Mouse (Mus musculus): ENCODE results near the gene Abca9.

Abca9 gene

DNA sequence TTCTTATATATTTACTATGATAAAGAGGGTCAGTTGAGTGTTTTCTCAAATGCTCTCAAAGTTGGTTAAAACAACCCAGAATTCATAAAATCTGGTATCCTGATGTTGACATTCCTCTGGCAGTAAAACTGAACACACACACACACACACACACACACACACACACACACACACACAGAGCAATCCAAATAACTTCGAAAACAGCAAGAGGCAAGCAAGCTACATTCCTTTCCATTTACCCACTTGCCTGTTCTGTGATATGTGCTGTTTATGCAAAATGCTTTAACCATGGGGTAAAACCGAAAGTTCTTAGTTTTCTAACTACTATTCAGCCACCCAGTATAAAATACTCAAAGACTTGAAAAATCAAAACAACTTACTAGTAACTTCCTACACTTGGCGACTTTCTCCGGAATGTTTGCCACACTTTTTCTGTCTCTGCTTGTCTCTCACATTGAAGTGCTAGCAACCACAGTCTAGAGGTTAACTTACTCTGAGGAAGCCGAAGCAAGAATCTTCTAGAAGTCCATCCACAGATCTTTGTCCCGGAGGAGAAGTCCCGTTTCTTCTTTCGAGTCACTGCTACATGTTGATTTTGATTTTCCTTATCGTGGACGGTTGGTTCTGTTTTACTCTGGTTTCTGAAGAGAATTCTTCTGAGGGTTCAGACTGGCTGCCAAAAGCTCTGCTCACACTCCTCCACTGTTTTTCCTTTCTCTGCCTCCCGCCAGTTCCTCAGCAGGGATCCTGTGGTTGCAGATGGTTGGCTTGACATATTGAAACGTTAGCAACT lies at the start of gene Abca9:
Gene Abca9, minus strand, starts transcription at position 738 of the 793 bp plus-strand sequence.
- DNase-seq (ENCODE audit: low read depth, low spot score), result peak; percentile 57

DNA sequence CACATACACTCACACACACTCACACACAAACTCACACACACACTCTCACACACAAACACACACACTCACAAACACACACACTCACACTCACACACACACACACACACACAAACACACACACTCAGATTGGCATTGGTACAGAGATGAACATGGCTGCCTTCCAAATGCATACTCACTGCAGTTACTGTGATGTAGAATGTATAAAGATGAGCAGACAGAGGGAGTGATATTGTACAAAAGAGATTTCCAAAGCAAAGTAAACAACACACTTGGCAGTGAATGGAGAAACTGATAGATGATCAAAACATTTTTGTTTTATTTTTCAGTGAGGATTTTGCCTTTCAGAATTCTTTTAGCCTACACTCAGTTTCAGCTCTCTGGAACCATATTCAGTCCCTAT lies 49.1 kb upstream of the Abca9 start:
- no peak for DNase-seq (ENCODE audit: low read depth, low spot score)

DNA sequence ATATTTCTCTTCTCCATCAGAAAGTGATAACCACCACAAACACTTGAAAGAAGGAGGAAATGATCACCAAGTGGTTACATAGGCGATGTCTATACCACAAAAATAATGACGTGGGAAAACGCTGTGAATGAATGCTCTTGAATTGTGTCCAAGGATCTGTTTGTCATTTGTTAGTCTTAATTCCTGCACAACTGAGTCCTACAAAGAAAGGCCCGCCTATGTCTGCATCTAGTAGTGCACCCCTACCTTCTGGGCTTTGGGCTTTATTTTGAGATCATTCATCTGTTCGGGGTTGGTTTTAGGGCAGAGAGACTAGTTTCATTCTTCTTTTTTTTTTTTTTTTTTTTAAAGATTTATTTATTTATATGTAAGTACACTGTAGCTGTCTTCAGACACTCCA lies 35.9 kb upstream of the Abca9 start:
- DNase-seq (ENCODE audit: low read depth, low spot score), result no peak

DNA sequence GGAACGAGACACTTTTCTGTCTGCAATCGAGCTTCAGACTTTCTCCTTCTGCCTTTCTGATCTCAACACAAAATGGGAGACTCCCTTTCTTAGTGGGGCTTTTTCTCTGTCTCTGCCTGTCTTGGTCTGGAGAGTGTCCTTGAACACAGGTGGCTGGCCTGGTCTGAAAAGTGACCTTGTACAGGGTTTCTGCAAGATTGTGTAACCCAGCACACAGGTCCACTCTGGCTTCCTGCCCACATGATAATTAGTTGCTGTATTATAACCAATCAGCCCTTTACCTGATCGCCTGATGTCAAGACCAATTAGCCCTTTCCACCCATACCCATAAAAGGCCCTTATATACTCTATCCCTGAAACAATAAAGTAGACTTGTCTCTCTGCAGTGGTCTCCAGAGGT lies 30.9 kb upstream of the Abca9 start:
- no peak for DNase-seq (ENCODE audit: low read depth, low spot score)

DNA sequence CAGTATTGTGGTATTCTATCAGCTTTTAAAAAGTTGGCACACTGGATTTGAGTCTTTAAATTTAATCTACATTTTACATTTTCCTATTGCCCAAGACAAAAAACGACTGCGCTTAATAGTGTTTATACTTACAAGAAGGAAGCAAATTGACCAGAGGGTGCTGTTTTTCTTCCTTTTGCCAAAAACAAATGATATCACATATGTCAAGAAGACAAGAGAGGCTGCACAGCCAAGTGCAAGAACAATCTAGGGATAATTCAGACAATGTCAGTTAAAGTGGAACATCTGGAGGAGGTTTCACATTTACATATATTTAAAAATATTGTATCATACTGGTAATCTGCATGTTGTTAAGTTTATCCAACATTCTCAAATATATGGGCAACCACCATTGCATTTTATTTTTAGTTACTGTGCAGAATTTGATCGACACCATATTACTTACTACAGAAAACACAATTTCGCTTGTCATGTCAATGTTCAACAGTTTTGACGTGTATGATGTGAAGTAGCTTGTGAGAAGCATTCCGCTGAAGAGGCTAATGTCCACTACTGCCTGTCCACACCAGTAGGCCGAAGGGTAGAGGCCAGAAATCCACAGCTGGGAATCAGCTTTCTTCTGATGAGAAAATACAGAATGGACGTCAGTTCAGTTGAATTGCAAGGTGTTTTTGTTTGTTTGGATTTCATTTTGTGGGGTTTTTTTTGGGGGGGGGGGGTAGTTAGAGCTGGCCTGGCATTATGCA lies 28.7 kb upstream of the Abca9 start:
- no peak for DNase-seq (ENCODE audit: low read depth, low spot score)

DNA sequence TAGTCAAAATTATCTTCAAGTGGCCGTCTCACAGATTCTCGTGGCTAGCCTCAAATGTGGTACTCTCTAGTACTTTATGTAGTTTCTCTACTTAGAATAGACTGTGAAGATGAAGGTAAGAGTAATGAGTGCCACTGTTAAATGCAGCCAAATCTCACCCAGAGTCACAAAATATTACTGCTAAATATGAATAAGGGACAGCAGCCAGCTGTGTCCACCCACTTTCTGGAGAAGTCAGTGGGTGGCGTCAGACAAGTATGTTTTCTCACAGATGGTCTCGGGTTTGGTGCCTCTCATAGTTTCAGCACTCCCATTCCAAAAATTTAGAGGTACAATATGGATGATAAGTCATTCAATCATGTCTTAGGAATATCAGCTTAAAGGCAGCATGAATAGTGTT lies 27.3 kb upstream of the Abca9 start:
- no peak for DNase-seq (ENCODE audit: low read depth, low spot score)

DNA sequence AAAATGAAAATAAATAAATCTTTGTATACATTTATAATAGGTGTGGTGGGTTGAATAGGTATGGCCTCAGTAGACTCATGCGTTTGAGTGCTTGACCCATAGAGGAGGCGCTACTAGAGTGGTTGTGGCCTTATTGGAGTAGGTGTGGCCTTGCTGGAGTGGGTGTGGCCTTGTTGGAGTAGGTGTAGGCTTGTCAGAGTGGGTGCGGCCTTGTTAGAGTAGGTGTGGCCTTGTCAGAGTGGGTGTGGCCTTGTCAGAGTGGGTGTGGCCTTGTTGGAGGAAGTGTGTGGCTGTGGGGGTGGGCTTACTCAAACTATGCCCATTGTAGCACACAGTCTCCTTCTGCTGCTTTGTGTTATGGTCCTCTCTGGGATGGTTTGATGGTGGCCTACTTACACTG lies 3.2 kb upstream of the Abca9 start:
- no peak for DNase-seq (ENCODE audit: low read depth, low spot score)

DNA sequence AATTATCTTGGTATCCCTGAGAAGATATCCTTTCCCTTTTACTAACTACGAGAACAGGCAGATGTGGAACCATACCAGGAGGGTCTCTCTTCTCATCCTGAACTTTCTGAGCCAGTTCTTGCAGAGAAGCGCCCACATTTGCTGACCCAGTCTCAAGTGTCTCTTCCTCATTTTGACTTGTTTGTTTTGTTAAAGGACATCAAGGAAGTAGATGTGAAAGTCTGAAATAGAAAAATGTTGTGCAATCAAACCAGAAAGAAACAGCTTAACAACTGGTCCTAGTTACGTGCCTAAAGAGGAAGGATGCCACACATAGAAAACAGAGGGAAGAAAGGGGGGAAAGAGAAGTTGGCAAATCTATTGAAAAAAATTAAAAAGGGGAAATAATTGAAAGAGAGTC lies 2.2 kb downstream of the Abca9 start:
- no peak for DNase-seq (ENCODE audit: low read depth, low spot score)

DNA sequence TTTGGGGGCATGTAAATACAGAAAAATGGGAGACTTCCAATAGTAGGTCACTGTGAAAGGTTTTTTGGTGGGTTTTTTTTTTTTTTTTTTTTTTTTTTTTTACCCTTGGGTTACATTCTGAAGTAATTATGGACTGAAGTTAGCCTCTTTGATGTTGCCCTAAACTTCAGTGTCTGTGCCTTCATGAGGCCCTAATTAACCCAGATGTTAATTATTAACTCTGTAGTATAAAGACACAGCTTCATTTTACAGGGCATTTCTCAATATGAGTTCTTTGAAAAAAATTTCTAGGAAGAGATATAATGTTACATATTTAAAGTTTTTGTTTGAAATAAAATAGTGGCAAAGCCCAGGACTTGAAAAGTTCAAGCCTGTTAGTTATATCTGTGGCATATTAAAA lies 2.6 kb downstream of the Abca9 start:
- no peak for DNase-seq (ENCODE audit: low read depth, low spot score)

DNA sequence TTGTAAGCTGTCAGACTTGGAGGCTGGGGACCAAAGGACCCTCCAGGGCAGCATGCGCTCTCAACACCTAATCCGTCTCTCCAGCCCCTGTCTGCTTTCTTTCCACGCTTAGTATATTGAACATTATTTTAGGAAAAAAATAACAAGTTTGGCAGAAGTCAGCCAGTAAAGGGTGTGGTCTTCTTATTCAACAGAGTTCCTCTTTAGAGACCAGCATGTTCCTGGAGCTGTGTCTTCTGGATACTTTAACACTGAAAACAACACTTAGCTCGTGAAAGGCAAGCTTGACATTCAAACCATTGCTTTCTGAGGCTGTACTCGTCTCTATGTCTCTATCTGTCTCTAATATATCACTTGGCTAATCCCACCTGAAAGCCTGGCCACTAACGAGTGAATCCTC lies 10.9 kb downstream of the Abca9 start:
- no peak for DNase-seq (ENCODE audit: low read depth, low spot score)

DNA sequence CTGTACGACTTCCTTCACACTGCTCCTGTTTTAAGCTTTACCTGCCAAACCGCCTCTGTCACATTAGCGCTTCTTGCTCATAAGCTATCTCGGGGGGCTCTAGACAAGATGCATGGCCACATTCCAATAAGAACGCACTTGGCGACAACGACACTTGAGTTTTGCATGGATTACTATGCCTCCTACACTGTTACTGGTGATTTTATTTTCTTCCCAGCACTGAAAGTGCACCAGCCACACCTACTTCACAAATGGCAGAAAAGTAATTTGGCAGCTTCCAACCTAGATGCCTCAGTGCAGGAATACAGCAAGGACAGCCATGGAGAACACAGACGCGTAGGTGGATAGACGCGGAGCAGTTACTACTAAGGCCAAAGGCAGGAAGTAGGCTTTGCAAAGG lies 12.0 kb downstream of the Abca9 start:
- no peak for DNase-seq (ENCODE audit: low read depth, low spot score)

DNA sequence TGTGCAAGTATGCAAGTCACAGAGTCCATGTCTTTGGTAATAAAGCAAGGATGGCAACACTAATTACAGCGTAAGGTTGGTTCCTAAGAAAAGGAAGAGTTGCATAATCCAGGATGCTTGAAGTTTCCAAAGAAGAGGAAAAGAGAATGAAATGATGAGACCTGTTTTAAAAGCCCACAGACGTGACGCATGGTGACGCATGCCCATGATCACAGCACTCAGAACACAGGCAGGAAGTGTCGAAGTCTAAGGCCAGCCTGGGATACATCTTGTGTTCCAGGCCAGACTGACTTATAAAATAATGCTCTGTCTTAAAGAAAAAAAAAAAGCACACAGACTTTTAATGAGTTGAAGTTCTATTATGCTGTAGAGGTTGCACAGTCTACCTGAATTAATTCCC lies 20.4 kb downstream of the Abca9 start:
- DNase-seq (ENCODE audit: low read depth, low spot score), result no peak

DNA sequence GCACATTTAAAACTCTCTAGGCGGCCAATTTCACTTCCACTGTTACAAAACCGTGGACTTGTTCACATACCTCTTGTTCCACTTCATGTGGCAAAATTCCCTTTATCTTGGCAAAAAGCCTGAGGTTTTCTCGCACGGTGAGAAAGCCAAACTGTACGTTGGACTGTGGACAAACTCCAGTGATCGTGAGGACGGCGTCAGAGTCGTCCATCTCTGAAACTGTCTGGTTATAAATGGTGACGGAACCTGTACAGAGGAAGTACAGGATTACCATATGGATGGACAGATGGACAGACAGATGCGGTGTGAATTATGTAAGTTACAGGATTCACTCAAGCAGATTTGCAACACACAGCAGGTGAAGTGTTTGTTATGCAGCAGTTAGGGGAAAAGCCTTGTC lies 22.6 kb downstream of the Abca9 start:
- no peak for DNase-seq (ENCODE audit: low read depth, low spot score)

DNA sequence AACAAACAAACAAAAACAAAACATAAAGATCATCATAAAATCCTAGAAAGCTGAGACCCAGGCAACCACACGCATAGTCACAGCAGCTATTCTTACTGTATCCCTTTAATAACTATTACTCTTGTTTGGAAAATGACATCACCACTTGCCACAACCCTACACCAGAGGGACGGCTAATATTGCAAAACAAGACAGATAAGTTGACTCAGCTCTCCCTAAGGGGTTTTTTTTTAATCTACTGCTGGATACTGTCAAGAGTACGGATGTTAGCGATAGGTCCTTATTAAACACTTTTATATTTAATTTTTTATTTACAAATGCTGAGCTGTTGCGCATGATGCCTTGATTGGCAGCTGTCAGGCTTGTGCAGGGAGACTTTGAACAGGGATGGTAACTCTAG lies 37.2 kb downstream of the Abca9 start:
- DNase-seq (ENCODE audit: low read depth, low spot score), result peak; percentile 64

DNA sequence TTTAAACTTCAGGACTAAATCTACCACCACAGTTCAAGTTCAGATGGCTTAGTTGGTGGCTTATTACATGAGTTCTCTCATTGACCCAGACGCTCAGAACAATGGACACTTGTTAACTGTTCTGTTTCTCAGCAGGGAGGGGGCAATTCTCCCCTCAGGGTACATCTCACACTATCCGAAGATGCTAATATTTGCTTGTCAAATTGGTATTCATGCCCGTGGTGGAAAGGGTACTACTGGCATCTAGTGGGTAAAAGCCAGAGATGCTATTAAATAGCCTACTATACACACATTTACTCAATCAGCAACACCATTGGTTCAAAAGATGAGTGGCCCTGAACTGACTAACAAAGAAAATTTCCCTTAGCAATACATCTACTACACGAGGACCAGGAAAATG lies 56.9 kb downstream of the Abca9 start:
- DNase-seq (ENCODE audit: low read depth, low spot score), result peak; percentile 43

DNA sequence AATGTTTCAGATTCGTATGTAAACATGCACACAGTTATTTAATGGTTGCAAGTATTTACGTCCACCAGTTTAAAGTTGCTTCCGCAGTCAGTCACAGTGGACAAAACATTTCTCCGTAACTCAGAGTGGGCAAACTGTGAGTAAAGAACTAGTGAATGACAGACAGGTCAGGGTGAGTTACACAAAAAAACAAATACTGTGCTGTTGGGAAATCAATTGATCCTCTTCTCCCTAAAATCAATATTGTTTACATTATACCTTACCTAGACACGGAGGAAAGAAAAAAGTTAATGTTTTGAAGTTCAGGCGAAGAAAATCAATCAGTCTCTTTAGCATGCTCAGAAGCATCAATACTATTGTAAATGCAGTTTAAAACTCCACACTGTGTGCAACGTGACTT lies 66.6 kb downstream of the Abca9 start:
- no peak for DNase-seq (ENCODE audit: low read depth, low spot score)

DNA sequence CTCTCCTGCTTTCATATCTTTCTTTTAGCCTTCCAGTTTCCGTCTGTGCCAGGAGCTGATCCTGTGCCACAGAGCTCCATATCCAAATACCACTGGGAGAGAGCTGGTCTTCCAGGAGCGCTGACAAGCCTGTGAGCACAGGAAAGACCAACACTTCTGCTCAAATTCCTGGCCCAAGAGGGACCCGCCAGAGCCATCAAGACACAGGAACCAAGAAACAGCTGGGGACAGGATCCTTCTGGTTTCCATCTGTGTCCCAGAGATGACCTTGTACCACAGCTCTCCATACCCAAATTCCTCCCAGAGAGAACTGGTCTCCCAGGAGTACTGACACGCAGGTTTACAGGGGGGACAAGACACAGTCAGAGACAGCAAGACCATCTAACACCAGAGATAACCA lies 69.1 kb downstream of the Abca9 start:
- no peak for DNase-seq (ENCODE audit: low read depth, low spot score)

DNA sequence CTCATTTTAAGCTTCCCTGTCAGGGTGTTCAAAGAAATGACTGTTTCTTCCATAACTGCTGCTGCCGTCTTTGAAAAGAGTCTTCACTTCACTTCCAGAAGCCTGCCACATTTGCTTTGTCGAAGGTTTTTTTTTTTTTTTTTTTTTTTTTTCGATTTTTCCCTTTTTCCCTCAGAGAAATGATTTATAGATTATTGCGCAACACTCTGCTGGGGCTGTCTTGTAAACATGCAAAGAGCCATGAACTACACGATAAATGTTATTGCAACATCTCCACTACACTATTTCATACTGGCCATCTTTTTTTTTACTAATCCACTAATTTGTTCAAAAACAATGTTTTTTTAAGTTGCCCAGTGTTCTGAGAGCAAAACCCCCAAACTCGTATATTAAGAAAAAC lies 70.5 kb downstream of the Abca9 start:
- DNase-seq (ENCODE audit: low read depth, low spot score), result no peak

DNA sequence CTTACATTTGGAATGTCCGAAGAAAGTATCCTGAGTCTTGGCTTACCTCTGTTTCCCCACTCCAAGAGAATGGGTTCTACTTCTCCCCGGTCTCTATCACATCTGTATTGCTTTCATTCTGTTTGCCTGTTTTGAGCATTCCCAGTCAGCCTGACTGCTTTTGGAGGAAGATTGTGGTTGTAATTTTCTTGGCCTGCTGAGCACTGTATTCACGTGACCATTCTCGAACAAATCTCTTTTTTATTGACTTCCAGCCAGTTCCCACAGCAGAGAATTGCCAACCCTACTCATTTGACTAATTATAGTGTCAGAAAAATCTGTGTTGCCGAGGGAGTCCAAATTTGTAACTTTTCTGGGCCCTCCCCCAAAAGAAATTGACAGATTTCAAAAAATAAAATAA lies 72.1 kb downstream of the Abca9 start, which contains the start of gene Abca8a:
Gene Abca8a, minus strand, starts transcription at position 121 of the 400 bp plus-strand sequence.
- DNase-seq (ENCODE audit: low read depth, low spot score), result no peak

DNA sequence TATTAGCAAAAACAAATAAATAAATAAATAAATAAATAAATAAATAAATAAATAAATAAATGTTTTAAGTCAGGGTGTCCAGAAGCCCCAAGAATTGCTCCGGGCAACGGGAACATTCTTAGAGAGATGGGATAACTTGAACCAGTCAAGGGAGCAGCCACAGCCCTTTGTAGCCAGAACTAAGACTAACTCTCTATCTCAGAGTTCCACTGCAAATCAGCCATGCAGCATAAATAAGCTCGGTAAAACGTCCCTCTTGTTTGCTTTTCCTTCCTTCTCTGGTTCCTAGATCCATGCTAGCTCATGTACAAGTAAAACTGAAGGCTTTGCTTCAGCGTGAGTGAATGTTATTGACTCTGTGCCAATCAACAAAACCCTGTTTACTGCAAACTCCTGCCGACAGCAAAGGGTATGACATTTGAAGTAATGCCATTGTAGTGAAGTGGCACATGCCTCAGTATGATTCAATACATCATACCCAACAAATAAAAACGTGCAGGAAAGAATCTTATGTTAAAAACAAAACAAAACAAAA lies 73.1 kb downstream of the Abca9 start:
- DNase-seq (ENCODE audit: low read depth, low spot score), result peak; percentile 17

DNA sequence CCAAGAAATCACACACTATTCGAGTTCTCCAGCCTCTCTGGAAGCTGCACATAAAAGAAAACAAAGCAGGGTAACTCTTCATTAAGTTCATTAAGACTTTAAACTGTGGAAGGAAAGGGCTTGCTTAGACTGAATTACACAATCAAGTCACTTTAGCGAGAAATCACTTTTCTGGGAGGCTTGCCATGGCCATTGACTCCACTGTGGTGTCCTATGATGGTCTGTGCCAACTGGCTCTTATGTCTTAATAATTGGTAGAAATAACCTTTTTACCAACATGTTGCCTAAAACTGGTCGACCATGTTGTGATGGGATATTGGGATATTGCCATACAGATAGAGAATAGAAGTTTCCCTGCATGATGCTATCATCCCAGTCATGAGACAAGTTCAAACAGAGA lies 73.8 kb downstream of the Abca9 start:
- peak; percentile 21 for DNase-seq (ENCODE audit: low read depth, low spot score)

DNA sequence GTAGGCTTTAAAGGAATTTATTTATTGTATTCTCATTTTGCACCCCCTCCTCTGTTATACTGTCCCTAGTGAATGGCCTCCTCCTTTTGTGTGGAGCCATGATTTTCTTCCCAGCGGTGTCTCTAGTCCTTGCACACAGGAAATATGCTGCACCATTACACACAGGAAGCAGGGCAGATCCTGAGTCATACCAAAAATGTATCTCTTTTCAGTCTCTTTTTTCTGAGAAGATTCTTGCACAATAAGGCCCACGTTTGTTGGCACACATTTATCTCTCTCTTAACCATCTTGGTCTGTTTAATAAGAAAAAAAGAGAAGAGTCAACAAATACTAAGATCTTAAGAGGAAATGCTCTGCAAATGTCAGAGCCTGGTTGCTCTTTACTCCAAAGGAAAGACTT lies 76.7 kb downstream of the Abca9 start:
- peak; percentile 74 for DNase-seq (ENCODE audit: low read depth, low spot score)

DNA sequence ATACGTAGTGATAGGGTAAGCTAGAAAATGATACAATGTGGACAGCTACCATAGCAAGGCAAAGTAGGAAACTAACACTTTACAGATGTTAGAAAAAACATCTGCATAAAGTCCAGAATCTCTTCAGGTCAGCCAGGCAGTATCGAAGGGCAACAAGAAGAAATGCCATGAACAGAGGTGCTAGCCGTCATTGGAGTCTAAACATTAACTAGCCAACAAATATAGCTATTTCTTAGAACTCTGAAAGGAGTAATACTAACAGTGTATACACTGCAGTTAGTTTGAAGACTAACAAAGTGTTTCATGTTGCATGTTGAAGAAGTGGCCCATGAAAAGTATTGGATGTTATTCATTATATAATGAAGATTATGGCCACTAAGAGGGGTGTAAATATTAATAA lies 95.8 kb downstream of the Abca9 start:
- no peak for DNase-seq (ENCODE audit: low read depth, low spot score)

Data from 3T3-L1 (cell line).